Mouse (Mus musculus): ENCODE measurements around the gene Gimap4. TPM values are rescaled to one million over a fixed set of nuclear protein-coding genes. Genes with fewer than 3 reads are reported as not detected.

The Gimap4 gene
- polyA plus RNA-seq, 1 experiment: not detected

DNA sequence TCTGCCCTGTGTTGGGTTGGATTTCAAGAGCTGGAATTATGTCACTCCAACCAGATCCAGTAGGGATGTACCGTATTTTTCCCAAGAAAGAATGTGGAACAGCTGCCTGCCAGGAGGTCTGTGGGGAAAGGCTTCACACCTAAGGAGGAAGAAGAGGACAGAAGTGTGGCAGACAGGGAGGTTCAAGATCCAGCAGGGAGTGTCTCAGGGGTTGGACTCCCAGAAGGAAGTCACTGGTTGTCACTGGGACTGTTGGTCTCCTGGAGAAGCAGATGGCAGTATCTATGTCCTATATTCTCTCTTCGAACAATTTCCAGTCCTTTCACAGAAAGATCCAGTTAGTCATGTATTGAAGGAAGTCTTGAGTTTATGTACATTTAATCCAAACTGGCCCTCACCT is 36.7 kb upstream of the Gimap4 start:
- Histone ChIP-seq H3K4me2 (ENCODE audit: low read depth) (no peak overlapping the region), H3K27me3 (ENCODE audit: control insufficient read depth, insufficient read depth, insufficient read length) (peaks cover 6% of the 10 kb centered on the region), H3ac (ENCODE audit: control insufficient read depth, insufficient read length) (no peak overlapping the region), H3K79me2 (ENCODE audit: control insufficient read depth, insufficient read depth) (no peaks in the 10 kb centered on the region), H3K4me3 (no peak overlapping the region), H3K36me3 (ENCODE audit: control insufficient read depth, insufficient read depth) (no peaks in the 10 kb centered on the region)
- TF ChIP-seq REST (IDR thresholded peaks at IDR 0.05; ENCODE audit: insufficient read depth, insufficient read length) (no peak), E2F4 (IDR thresholded peaks at IDR 0.05; ENCODE audit: insufficient read depth) (no peak), TCF3 (IDR thresholded peaks at IDR 0.05; ENCODE audit: insufficient read length, low read depth) (no peak), USF1 (IDR thresholded peaks at IDR 0.05; ENCODE audit: low read depth) (no peak), MYOG (IDR thresholded peaks at IDR 0.05; ENCODE audit: control insufficient read depth in 1 of 3, insufficient read depth in 1 of 3, insufficient read length in 2 of 3, low read depth in 2 of 3) (no peak), MYOD1 (IDR thresholded peaks at IDR 0.05; ENCODE audit: control insufficient read depth in 1 of 3, insufficient read length in 2 of 3, low read depth in 2 of 3) (no peak), TCF12 (IDR thresholded peaks at IDR 0.05; ENCODE audit: insufficient read depth, poor library complexity, severe bottlenecking) (no peak), CEBPB (IDR thresholded peaks at IDR 0.05; ENCODE audit: insufficient read depth, poor library complexity, severe bottlenecking) (no peak), SRF (IDR thresholded peaks at IDR 0.05; ENCODE audit: control insufficient read depth, insufficient read length, low read depth) (no peak), POLR2AphosphoS2 (IDR thresholded peaks at IDR 0.05; ENCODE audit: insufficient read length, low read depth) (no peak), MAX (IDR thresholded peaks at IDR 0.05; ENCODE audit: low read depth) (no peak)

DNA sequence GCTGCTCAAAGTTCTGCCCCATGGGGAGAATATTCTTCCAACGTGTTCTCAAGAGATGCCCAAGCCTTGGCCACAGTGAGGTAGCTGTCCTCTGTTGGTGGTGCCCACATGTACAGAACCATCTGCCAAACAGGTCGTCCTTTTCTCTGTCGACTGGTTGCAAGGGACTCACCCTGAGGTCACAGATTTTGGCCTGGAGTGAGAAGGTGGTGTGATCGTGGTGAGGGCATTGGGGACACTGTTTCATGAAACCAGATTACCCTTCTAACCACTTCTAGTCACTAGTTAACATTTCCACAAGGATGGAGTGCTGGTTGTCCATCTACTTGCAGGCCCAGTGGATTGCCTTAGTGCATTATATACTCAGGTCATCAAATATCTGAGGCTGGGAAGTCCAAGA is 35.6 kb upstream of the Gimap4 start:
- peaks cover 6% of the 10 kb centered on the region for H3K27me3 ChIP-seq (ENCODE audit: control insufficient read depth, insufficient read depth, insufficient read length)
- no peak overlapping the region for H3K4me2 ChIP-seq (ENCODE audit: low read depth)
- no peak overlapping the region for H3ac ChIP-seq (ENCODE audit: control insufficient read depth, insufficient read length)
- no peak overlapping the region for H3K4me3 ChIP-seq
- H3K79me2 ChIP-seq (ENCODE audit: control insufficient read depth, insufficient read depth): no peaks in the 10 kb centered on the region
- H3K36me3 ChIP-seq (ENCODE audit: control insufficient read depth, insufficient read depth): no peaks in the 10 kb centered on the region
- TF ChIP-seq REST (IDR thresholded peaks at IDR 0.05; ENCODE audit: insufficient read depth, insufficient read length) (no peak), SRF (IDR thresholded peaks at IDR 0.05; ENCODE audit: control insufficient read depth, insufficient read length, low read depth) (no peak), E2F4 (IDR thresholded peaks at IDR 0.05; ENCODE audit: insufficient read depth) (no peak), MAX (IDR thresholded peaks at IDR 0.05; ENCODE audit: low read depth) (no peak), POLR2AphosphoS2 (IDR thresholded peaks at IDR 0.05; ENCODE audit: insufficient read length, low read depth) (no peak)

DNA sequence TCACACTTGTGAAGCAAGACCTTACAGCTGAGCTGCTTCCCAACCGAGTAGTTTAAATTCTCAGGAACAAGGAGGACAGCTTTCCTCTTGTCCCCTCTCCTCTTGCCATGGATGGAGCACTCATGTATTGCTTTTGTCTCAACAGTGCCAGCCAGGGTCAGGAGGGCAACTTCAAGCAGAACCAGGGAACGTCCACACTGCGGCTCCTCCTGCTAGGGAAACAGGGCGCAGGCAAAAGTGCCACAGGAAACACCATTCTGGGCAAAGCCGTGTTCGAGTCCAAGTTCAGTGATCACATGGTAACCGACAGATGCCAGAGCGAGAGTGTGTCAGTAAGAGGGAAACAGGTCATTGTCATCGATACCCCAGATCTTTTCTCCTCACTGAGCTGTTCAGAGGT is 34.3 kb upstream of the Gimap4 start:
- Histone ChIP-seq H3K36me3 (ENCODE audit: control insufficient read depth, insufficient read depth) (no peaks in the 10 kb centered on the region), H3K79me2 (ENCODE audit: control insufficient read depth, insufficient read depth) (no peaks in the 10 kb centered on the region), H3K4me2 (ENCODE audit: low read depth) (no peak overlapping the region), H3K4me3 (no peak overlapping the region), H3ac (ENCODE audit: control insufficient read depth, insufficient read length) (no peak overlapping the region), H3K27me3 (ENCODE audit: control insufficient read depth, insufficient read depth, insufficient read length) (peaks cover 6% of the 10 kb centered on the region)
- TF ChIP-seq CEBPB (IDR thresholded peaks at IDR 0.05; ENCODE audit: insufficient read depth, poor library complexity, severe bottlenecking): no peak
- TF ChIP-seq TCF12 (IDR thresholded peaks at IDR 0.05; ENCODE audit: insufficient read depth, poor library complexity, severe bottlenecking): no peak
- no peak for TF ChIP-seq SRF (IDR thresholded peaks at IDR 0.05; ENCODE audit: control insufficient read depth, insufficient read length, low read depth)
- TF ChIP-seq MYOD1 (IDR thresholded peaks at IDR 0.05; ENCODE audit: control insufficient read depth in 1 of 3, insufficient read length in 2 of 3, low read depth in 2 of 3): no peak
- no peak for TF ChIP-seq TCF3 (IDR thresholded peaks at IDR 0.05; ENCODE audit: insufficient read length, low read depth)
- TF ChIP-seq E2F4 (IDR thresholded peaks at IDR 0.05; ENCODE audit: insufficient read depth): no peak
- TF ChIP-seq MAX (IDR thresholded peaks at IDR 0.05; ENCODE audit: low read depth): no peak
- TF ChIP-seq REST (IDR thresholded peaks at IDR 0.05; ENCODE audit: insufficient read depth, insufficient read length): no peak
- no peak for TF ChIP-seq POLR2AphosphoS2 (IDR thresholded peaks at IDR 0.05; ENCODE audit: insufficient read length, low read depth)

DNA sequence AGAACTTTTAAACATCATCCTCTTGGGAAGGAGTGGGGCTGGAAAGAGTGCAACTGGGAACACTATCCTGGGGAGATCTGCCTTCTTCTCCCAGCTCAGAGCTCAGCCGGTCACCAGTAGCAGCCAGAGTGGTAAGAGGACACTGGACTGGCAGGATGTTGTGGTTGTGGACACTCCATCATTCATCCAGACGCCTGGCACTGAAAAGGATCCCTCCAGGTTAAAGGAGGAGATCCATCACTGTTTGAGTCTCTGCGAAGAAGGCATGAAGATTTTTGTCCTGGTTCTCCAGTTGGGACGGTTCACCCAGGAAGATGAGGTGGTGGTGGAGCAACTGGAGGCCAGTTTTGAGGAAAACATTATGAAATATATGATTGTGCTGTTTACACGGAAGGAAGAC is 25.6 kb upstream of the Gimap4 start:
- H3ac ChIP-seq (ENCODE audit: control insufficient read depth, insufficient read length): no peak overlapping the region
- H3K36me3 ChIP-seq (ENCODE audit: control insufficient read depth, insufficient read depth): no peaks in the 10 kb centered on the region
- no peak overlapping the region for H3K4me2 ChIP-seq (ENCODE audit: low read depth)
- TF ChIP-seq CEBPB (IDR thresholded peaks at IDR 0.05; ENCODE audit: insufficient read depth, poor library complexity, severe bottlenecking) (no peak), POLR2AphosphoS2 (IDR thresholded peaks at IDR 0.05; ENCODE audit: insufficient read length, low read depth) (no peak), USF1 (IDR thresholded peaks at IDR 0.05; ENCODE audit: low read depth) (no peak), SRF (IDR thresholded peaks at IDR 0.05; ENCODE audit: control insufficient read depth, insufficient read length, low read depth) (no peak), TCF3 (IDR thresholded peaks at IDR 0.05; ENCODE audit: insufficient read length, low read depth) (no peak), MYOD1 (IDR thresholded peaks at IDR 0.05; ENCODE audit: control insufficient read depth in 1 of 3, insufficient read length in 2 of 3, low read depth in 2 of 3) (no peak), POLR2A (IDR thresholded peaks at IDR 0.05; ENCODE audit: insufficient read length, low read depth) (no peak), MYOG (IDR thresholded peaks at IDR 0.05; ENCODE audit: control insufficient read depth in 1 of 3, insufficient read depth in 1 of 3, insufficient read length in 2 of 3, low read depth in 2 of 3) (no peak), E2F4 (IDR thresholded peaks at IDR 0.05; ENCODE audit: insufficient read depth) (no peak), MAX (IDR thresholded peaks at IDR 0.05; ENCODE audit: low read depth) (no peak), REST (IDR thresholded peaks at IDR 0.05; ENCODE audit: insufficient read depth, insufficient read length) (no peak), TCF12 (IDR thresholded peaks at IDR 0.05; ENCODE audit: insufficient read depth, poor library complexity, severe bottlenecking) (no peak)
- H3K4me3 ChIP-seq: no peak overlapping the region
- H3K27me3 ChIP-seq (ENCODE audit: control insufficient read depth, insufficient read depth, insufficient read length): peaks cover 5% of the 10 kb centered on the region
- H3K79me2 ChIP-seq (ENCODE audit: control insufficient read depth, insufficient read depth): no peaks in the 10 kb centered on the region

DNA sequence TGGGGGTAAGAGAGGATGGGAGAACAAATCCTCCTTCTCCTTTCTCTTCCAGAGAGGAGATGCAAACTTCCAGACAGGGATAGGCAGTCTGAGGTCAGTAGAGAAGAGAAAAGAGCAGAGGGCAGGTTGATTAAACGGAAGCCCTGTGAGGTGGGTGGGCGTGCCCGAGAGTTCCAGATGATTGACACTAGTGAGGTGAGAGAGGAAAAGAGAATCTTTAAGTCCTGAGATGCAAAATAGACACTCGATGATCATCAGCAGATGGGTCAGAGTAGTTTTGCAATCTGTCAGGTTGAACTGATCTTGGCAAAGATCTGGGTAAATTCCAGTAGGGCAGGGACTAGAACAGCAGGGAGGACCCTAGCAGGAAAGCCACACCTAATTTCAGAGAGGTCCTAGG is 19.6 kb upstream of the Gimap4 start:
- TF ChIP-seq TCF3 (IDR thresholded peaks at IDR 0.05; ENCODE audit: insufficient read length, low read depth) (no peak), POLR2AphosphoS2 (IDR thresholded peaks at IDR 0.05; ENCODE audit: insufficient read length, low read depth) (no peak), SRF (IDR thresholded peaks at IDR 0.05; ENCODE audit: control insufficient read depth, insufficient read length, low read depth) (no peak), POLR2A (IDR thresholded peaks at IDR 0.05; ENCODE audit: insufficient read length, low read depth) (no peak), CEBPB (IDR thresholded peaks at IDR 0.05; ENCODE audit: insufficient read depth, poor library complexity, severe bottlenecking) (no peak), MYOG (IDR thresholded peaks at IDR 0.05; ENCODE audit: control insufficient read depth in 1 of 3, insufficient read depth in 1 of 3, insufficient read length in 2 of 3, low read depth in 2 of 3) (no peak), MAX (IDR thresholded peaks at IDR 0.05; ENCODE audit: low read depth) (no peak), REST (IDR thresholded peaks at IDR 0.05; ENCODE audit: insufficient read depth, insufficient read length) (no peak), MYOD1 (IDR thresholded peaks at IDR 0.05; ENCODE audit: control insufficient read depth in 1 of 3, insufficient read length in 2 of 3, low read depth in 2 of 3) (no peak), TCF12 (IDR thresholded peaks at IDR 0.05; ENCODE audit: insufficient read depth, poor library complexity, severe bottlenecking) (no peak)
- H3K27me3 ChIP-seq (ENCODE audit: control insufficient read depth, insufficient read depth, insufficient read length): peaks cover 7% of the 10 kb centered on the region

More for the DNA sequence above, 19.6 kb upstream of the Gimap4 start:
- H3ac ChIP-seq (ENCODE audit: control insufficient read depth, insufficient read length): no peak overlapping the region
- H3K36me3 ChIP-seq (ENCODE audit: control insufficient read depth, insufficient read depth): no peaks in the 10 kb centered on the region
- H3K79me2 ChIP-seq (ENCODE audit: control insufficient read depth, insufficient read depth): no peaks in the 10 kb centered on the region
- H3K4me2 ChIP-seq (ENCODE audit: low read depth): no peak overlapping the region
- H3K4me3 ChIP-seq: no peak overlapping the region

Data from myocyte (in vitro differentiated cells).